8 mouse cellular contexts compared by ENCODE assay signal in the genomic region with DNA sequence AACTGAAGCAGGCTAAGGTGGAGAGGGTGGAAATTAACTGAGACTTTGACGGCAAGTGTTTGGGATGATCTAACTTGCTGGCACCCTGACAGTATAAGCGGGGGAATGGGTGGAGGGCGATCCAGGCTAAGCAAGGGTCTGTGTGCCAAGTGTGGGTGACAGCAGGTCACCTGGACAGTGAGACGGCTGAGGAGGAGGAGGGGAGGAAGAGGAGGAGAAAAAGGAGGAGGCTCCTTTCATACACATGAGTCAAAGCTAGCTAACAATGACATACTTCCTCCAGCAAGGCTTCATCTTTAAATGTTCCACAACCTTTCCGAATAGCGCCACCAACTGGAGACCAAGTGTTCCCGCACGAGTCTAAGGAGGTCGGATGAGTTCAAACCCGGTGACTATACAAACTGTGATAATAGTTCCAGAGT. TPM values are rescaled to one million over a fixed set of nuclear protein-coding genes. Genes with fewer than 3 reads are reported as not detected.
A peak's percentile ranks its signal among the peaks of the same experiment; 100 is the strongest.
DNase-seq lines count a peak whose midpoint lies in the region; ATAC-seq lines count a peak whose summit lies in the region.

No protein-coding gene starts in this region.

- no peaks in the 10 kb centered on the region for H3K27me3 ChIP-seq in embryonic facial prominence, embryonic 10.5 days (replicated peaks; ENCODE audit: low read depth, poor library complexity, severe bottlenecking)
- H3K27me3 ChIP-seq in liver, embryonic 11.5 days (replicated peaks; ENCODE audit: control insufficient read depth, insufficient read depth, low read length): no peaks in the 10 kb centered on the region

- H3K9ac ChIP-seq in liver, embryonic 11.5 days (ENCODE audit: low read depth, low read length): no peak overlapping the region

- peak; percentile 65 to 89 for DNase-seq in adrenal gland, adult (ENCODE audit: inconsistent age in 2 of 2, low spot score in 1 of 2)
- no peak for DNase-seq in adrenal gland, postnatal 4 days (ENCODE audit: low spot score in 2 of 2)
- DNase-seq in 3134 (ENCODE audit: extremely low read depth, insufficient read length, low spot score): peak; percentile 68
- peak; percentile 31 for DNase-seq in adrenal gland, adult 8-10 months
- peak; percentile 34 for DNase-seq in embryonic facial prominence, embryonic 10.5 days (ENCODE audit: low spot score)
- no peak for DNase-seq in liver, embryonic 11.5 days (ENCODE audit: low spot score)
- DNase-seq in retina, postnatal 1 day: peak; percentile 72

- WGBS in embryonic facial prominence, embryonic 10.5 days: 36% methylated on average over 10 of the region's 10 CpGs
- WGBS in liver, embryonic 11.5 days: 28% methylated on average over 10 of the region's 10 CpGs

- no peak overlapping the region for H3K4me3 ChIP-seq in embryonic facial prominence, embryonic 10.5 days
- no peak overlapping the region for H3K4me3 ChIP-seq in liver, embryonic 11.5 days (ENCODE audit: low read depth, low read length)

- H3K4me1 ChIP-seq in embryonic facial prominence, embryonic 10.5 days: no peaks in the 10 kb centered on the region
- peaks cover 7% of the 10 kb centered on the region for H3K4me1 ChIP-seq in liver, embryonic 11.5 days (replicated peaks; ENCODE audit: control insufficient read depth, insufficient read depth, low read length)

- H3K4me2 ChIP-seq in liver, embryonic 11.5 days: no peak overlapping the region

- peaks cover 10% of the 10 kb centered on the region for H3K36me3 ChIP-seq in embryonic facial prominence, embryonic 10.5 days (replicated peaks)
- no peaks in the 10 kb centered on the region for H3K36me3 ChIP-seq in liver, embryonic 11.5 days (ENCODE audit: control insufficient read depth, insufficient read depth, low read length)

- no peaks in the 10 kb centered on the region for H3K9me3 ChIP-seq in embryonic facial prominence, embryonic 10.5 days
- H3K9me3 ChIP-seq in liver, embryonic 11.5 days (ENCODE audit: control insufficient read depth, low read length): no peaks in the 10 kb centered on the region

- no peak overlapping the region; the same call in 1 of the 2 replicates for H3K27ac ChIP-seq in embryonic facial prominence, embryonic 10.5 days (replicated peaks)
- H3K27ac ChIP-seq in liver, embryonic 11.5 days (ENCODE audit: low read depth, low read length): no peak overlapping the region

- ATAC-seq in hematopoietic stem cell, adult 5-6 weeks (replicated peaks in 1 of 2; ENCODE audit: insufficient read depth in 1 of 2, low FRiP score in 2 of 2, low TSS enrichment in 1 of 2, low read depth in 1 of 2, poor library complexity in 2 of 2, severe bottlenecking in 2 of 2): peak; percentile 80 to 96
- ATAC-seq in liver, embryonic 11.5 days (replicated peaks; ENCODE audit: low FRiP score): 0 out of 2 replicates have a peak, but pooled peaks have one; percentile 37

RNA-seq across cellular contexts. Expression of a gene that starts 10.3 kb away (rescaled TPM):
- 10 to 100 TPM in 1 of 2 experiments, 1 to 10 TPM in 1; 7.1 to 10.3 TPM for total RNA-seq in adrenal gland, postnatal 4 days (2021)
- total RNA-seq in adrenal gland, adult 8-10 months (2022): 10 to 100 TPM in 2 of 4 experiments, 1 to 10 TPM in 2; 6.3 to 12.4 (median 9.5) TPM
- polyA plus RNA-seq in embryonic facial prominence, embryonic 10.5 days (2016; fragmentation: Nextera tagmentation; extraction: Ambion mirVana): 20.1 and 20.2 TPM in 2 replicates
- 4.6 and 5.8 TPM in 2 replicates for total RNA-seq in hematopoietic stem cell, adult 5-6 weeks (2017)
- 6.7 and 6.8 TPM in 2 replicates for polyA plus RNA-seq in liver, embryonic 11.5 days (2014; fragmentation: Nextera tagmentation; extraction: Ambion mirVana)

RNA-seq across cellular contexts. Expression of a gene that starts 13.1 kb away (rescaled TPM):
- under 1 TPM; 0.34 to 0.59 TPM for total RNA-seq in adrenal gland, postnatal 4 days (2021)
- not detected for total RNA-seq in adrenal gland, adult 8-10 months (2022)
- polyA plus RNA-seq in embryonic facial prominence, embryonic 10.5 days (2016; fragmentation: Nextera tagmentation; extraction: Ambion mirVana): 2.2 and 2.7 TPM in 2 replicates
- total RNA-seq in hematopoietic stem cell, adult 5-6 weeks (2017): not detected in 2 replicates
- polyA plus RNA-seq in liver, embryonic 11.5 days (2014; fragmentation: Nextera tagmentation; extraction: Ambion mirVana): 0.35 and 0.41 TPM in 2 replicates

RNA-seq across cellular contexts. Expression of a gene that starts 17.1 kb away (rescaled TPM):
- total RNA-seq in adrenal gland, postnatal 4 days (2021): 100 to 1,000 TPM; 115 to 125 TPM
- 100 to 1,000 TPM; 168 to 223 (median 188) TPM for total RNA-seq in adrenal gland, adult 8-10 months (2022)
- 186 and 194 TPM in 2 replicates for polyA plus RNA-seq in embryonic facial prominence, embryonic 10.5 days (2016; fragmentation: Nextera tagmentation; extraction: Ambion mirVana)
- 41.8 and 63.8 TPM in 2 replicates for total RNA-seq in hematopoietic stem cell, adult 5-6 weeks (2017)
- 136 and 141 TPM in 2 replicates for polyA plus RNA-seq in liver, embryonic 11.5 days (2014; fragmentation: Nextera tagmentation; extraction: Ambion mirVana)

RNA-seq across cellular contexts. Expression of a gene that starts 46.8 kb away (rescaled TPM):
- total RNA-seq in adrenal gland, postnatal 4 days (2021): 1 to 10 TPM; 5.9 to 6.1 TPM
- total RNA-seq in adrenal gland, adult 8-10 months (2022): 1 to 10 TPM; 6.4 to 9.1 (median 8.5) TPM
- polyA plus RNA-seq in embryonic facial prominence, embryonic 10.5 days (2016; fragmentation: Nextera tagmentation; extraction: Ambion mirVana): 10.5 and 11.0 TPM in 2 replicates
- total RNA-seq in hematopoietic stem cell, adult 5-6 weeks (2017): 2.1 and 3.4 TPM in 2 replicates
- polyA plus RNA-seq in liver, embryonic 11.5 days (2014; fragmentation: Nextera tagmentation; extraction: Ambion mirVana): 8.0 and 8.4 TPM in 2 replicates

Comparison
In these comparisons a context has a peak if more than half of its experiments do, and no peak if none do; other contexts are left out.
1. DNase-seq: peak in adrenal gland, adult (2 of 2), 3134 (single experiment), adrenal gland, adult 8-10 months (single experiment), embryonic facial prominence, embryonic 10.5 days (single experiment) and retina, postnatal 1 day (single experiment); none in adrenal gland, postnatal 4 days (0 of 2) and liver, embryonic 11.5 days (single experiment).